Mouse (Mus musculus): ENCODE measurements around the gene Alox5.

The Alox5 gene

DNA sequence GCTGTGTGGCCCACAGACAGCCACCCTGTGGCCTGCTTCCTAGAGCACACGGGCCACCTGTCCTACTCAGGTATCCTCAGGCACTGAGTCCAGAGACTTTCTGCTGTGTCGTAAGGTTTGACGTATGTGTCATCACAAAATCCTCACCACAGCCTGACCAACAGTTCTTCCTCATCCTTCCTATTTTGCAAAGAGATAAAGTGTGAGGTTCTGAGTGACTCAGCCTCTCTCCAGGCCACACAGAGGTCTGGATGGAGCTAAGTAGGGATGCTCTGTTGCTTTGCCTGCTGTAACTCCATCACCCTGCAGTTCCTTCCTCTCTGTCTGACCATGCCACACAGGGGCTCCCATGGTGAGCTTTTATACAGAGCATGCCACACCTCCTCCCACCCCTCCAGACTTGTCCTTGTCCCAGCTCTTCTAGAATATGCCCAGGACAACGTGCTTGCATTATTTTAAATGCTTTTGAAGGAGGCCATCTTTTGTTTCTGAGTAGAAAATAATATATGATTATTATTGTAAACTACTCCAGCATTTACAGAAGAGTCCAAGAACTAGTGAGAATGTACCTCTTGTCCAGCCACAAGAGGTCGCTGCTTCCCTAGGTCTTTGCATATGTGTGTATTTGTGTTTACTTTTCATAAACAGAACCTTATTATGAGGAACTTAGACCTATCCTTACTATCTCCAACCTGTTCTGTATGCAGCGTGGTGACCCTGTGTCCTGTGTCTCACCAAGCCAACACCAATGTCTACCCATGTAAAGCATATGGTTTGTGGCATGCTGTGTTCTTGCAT, 43.3 kb downstream of the Alox5 start:
- no peak for DNase-seq

- no peak for DNase-seq
These were observed 44.9 kb downstream of the Alox5 start for GRCm38 (mm10) chr6:116416000-116416552.

DNA sequence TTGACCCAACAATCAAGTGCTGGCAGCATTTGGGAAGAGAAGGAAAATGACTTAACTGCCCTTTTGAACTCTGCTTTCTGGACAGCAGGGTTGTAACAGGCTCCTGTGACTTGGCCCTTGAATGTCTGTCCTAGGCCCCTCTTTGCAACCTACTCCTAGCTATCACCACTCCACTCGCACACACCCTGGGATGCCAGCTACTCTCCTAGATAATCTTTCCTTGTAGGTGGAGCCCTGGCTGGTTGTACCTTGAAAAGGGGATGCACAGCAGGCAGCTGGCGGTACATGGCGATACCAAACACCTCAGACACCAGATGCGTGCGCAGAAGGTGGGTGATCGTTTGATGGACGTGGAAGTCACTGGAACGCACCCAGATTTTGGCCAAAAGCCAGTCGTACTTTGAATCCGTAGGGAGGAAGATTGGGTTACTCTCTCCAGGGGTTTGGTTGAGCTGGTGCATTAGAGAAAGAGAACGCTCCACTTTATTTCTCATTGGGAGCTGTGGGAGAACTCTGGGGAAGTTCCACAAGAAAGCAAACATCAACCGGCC, 45.8 kb downstream of the Alox5 start:
- no peak for DNase-seq

DNA sequence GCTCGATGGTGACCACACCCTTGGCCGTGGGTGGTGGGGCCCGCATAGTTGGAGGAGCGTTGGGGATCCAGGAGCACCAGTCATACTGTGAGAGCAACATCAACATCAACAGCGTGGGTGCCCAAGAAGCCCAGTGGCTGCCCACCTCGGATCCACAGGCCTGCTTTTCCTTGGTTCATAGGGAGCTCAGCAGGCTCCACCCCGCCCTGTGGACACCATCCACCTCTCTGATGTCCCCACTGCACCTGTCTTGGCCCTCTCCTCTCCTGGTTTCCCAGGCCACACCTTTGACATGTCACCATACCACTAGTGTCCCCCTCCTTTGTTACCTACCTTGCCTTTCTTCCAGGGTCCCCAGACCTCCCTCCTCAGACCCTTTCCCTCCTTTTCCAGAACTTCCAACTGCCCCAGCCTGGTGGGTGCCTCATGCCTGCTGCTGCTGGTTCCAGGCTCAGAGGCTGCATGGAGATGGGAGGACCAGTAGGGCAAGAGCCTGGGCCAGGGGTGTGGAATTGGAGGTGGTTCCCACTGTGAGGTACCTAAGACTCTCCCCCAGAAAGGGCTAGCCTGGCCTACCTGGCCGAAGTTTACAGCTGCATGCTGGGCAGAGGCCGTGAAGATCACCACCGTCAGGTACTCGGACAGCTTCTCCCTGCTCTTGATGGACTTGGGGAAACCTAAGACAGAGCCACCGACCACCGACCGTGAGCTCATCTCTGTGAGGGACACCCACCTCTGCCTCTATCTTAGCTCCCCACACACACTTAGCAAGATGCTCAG, 48.2 kb downstream of the Alox5 start:
- no peak for DNase-seq

- no peak for DNase-seq
These were observed 49.3 kb downstream of the Alox5 start for GRCm38 (mm10) chr6:116411716-116412115.

- no peak for DNase-seq
These were observed 50.5 kb downstream of the Alox5 start for GRCm38 (mm10) chr6:116410436-116410835.

DNA sequence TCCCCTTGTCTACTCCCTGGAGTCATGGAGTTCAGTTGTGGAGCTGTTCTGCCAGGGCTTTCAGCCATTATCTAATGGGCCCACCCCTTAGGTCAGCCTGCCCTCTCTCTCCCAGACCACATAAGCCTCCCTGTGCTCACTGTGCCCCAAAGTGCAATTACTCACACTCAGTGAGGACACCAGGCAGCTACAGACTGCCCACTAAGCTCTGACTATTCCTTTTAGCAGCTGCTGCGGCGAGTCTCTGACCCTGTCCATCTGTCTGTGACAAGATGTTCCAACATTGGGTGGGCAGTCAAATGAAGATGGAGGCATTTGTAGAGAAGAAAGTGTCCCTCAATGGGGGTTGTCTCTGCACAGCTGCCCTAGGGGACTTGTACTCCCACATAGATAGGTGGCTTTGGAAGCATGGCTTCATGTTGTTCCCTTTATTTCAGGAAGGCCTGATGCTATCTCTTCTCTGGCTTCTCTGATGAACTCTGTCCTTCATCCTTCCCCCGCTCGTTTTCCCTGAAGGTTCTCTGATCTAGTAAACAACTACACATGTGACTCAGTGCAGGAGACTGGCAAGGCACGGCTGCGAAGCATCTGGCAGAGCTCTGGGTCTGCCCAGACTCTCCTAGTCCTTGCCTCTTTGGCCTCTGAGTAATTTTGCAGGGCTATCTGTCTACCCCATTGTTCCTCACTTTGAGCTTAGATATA, 52.9 kb downstream of the Alox5 start:
- DNase-seq, result no peak

GRCm38 (mm10) chr6:116407216-116407615, 53.8 kb downstream of the Alox5 start:
- DNase-seq, result no peak

GRCm38 (mm10) chr6:116406680-116407079, 54.3 kb downstream of the Alox5 start:
- no peak for DNase-seq

DNA sequence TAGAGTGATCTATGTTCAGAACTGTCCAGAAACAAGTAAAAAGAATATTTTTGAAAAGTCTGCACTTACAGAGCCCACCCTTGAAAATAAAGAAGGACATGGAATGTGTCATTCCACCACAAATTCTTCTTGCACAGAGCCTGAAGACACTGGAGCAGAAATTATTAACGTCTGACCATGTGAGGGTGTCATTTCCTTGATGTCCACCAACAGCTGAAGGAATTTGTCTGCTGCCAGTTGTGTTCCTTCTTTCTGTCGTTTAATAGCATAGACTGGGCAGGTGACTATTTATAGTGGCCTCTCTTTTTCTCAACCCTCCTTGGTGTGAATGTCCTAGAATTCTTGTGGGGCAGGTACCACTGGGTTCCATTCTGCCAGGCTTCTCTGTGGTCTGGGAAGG, 54.8 kb downstream of the Alox5 start:
- no peak for DNase-seq

DNA sequence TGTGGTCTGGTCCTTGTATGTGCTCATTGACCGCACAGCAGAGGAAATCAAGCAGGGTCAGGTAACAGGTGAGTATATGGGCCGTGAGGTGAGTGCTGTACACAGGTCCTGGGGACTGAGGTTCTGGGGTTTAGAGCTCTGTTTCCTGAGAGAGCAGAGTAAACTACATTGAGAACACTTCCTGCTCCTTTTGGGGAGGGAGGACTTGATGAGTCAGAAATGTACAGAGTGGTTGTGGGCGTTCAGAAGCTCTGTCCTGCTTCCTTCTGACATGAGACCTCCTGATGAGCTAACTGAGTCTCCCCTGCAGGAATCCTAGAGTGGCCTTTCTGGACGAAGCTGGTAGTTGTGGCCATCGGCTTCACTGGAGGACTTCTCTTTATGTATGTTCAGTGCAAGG, 55.3 kb downstream of the Alox5 start:
- DNase-seq, result no peak

DNA sequence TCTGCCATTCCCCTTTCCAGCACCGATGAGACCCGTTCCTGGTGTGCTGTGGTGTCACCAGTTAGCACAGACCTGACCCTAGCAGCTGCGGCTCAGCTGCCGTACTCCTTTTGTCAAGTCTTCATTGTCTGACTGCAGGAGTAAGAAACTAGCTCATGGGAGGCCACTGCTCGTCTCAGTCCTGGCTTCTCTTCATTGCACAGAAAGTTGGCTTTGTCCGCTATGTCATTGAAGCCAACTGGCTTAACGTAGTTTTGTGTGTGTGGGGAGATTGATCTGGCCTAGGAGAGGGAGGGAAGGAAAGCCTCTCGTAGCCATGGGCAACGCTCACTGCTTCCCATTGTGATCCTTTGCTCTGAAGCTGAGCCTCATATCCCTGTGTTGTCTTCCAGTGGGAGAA, 55.7 kb downstream of the Alox5 start:
- no peak for DNase-seq

- DNase-seq, result no peak
These were observed 58.6 kb downstream of the Alox5 start for GRCm38 (mm10) chr6:116402426-116402825.

- DNase-seq, result no peak
These were observed 59.1 kb downstream of the Alox5 start for GRCm38 (mm10) chr6:116401746-116402423.

- no peak for DNase-seq
These were observed 62.8 kb downstream of the Alox5 start for GRCm38 (mm10) chr6:116398136-116398535.

- no peak for DNase-seq
These were observed 63.4 kb downstream of the Alox5 start for GRCm38 (mm10) chr6:116397621-116398020.

DNA sequence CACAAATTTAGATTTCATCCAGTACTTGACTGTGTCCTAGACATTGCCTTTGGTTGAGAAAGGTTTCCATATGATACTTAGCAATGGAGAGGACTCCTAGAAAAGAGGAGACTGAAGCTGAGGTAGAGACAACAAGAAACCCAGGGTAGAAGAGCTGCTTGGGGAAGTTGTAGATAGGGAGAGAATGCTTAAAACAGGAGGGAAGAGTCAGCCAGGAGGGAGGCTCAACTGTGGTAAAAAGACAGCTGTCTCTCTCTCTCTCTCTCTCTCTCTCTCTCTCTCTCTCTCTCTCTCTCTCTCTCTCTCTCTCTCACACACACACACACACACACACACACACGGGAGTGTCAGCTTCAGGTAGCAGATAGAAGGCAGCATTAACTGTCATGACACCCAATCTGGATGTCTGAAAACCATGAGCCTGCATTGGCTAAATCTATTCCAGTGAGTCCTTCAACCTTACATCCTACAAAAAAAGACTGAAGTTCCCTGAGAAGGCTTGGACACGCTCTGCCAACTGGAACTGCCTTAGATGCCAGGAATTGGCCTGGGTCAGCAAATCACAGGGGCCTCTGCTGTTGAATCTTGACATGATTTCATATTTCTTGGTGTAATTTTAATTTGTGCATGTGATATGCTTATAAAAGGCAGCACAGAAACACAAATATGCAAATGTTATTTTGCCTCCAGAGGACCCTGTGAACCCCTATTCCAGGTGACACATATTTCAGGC, 65.9 kb downstream of the Alox5 start:
- no peak for DNase-seq

DNA sequence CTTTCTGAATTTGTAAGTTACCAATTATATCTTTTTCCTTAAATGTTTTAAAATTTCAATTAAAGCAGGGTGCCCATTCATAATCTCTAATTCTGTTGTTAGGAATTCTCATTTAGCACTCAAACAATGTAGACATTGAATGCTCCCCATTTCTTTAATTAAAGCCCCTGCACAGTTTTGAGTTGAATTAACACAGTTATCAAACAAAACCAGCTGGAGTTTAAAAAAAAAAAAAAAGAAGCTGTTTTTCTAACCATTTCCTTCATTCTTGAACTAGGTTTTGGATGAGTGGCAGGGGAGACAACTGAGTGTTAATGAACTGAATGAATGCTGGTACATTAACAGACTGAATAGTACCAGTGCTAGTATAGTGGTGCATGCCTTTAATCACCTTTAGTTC, 71.5 kb downstream of the Alox5 start:
- no peak for DNase-seq

GRCm38 (mm10) chr6:116388068-116388467, 72.9 kb downstream of the Alox5 start:
- DNase-seq, result no peak

GRCm38 (mm10) chr6:116386506-116386905, 74.5 kb downstream of the Alox5 start:
- no peak for DNase-seq

GRCm38 (mm10) chr6:116386045-116386415, 74.9 kb downstream of the Alox5 start:
- DNase-seq, result no peak

Data from spleen, adult 18-20 months (tissue).